Mouse (Mus musculus) testis, adult 2 months (tissue): Measurements from ENCODE around the gene 1110051M20Rik.

ENCODE experiments used
- CTCF ChIP-seq: fragments of 200-500 bp; IDR thresholded peaks from 2 replicates; pipeline ENCODE4 v1.5.1; 2012; ENCODE audit warnings: low read depth, mild to moderate bottlenecking, inconsistent platforms, low read length, moderate library complexity; ENCODE audit not compliant: control insufficient read depth, insufficient read depth, insufficient replicate concordance
- POLR2A ChIP-seq: fragments of 200-500 bp; IDR thresholded peaks from 2 replicates; pipeline ENCODE4 v1.6.1; 2012; ENCODE audit warnings: low read depth, mild to moderate bottlenecking, inconsistent platforms, low read length, moderate library complexity; ENCODE audit not compliant: control insufficient read depth

- TF ChIP-seq CTCF (no peak), POLR2A (no peak)
These were observed 122.0 kb downstream of the 1110051M20Rik start for GRCm38 (mm10) chr2:91322490-91322889.
